29 mouse cellular contexts compared by ENCODE assay signal in the genomic region with DNA sequence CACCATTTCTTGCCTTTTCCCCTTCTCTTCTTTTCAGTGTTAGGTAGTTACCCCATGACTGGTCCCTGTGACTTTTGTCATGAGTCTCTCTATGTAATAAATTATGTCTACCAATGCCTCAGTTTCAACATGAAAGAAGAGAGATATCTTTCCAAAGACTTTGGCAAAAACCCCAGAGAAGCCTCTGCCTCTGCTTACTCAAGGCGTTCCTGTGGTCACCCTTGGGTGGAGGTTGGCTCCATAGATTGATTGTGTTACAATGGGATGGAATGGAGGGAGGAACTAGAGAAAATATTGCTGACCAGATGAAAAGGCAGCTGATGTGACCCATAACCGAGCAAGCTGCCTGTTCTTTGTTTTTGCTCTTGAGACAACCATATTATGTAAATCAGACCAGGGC. TPM values are rescaled to one million over a fixed set of nuclear protein-coding genes. Genes with fewer than 3 reads are reported as not detected.
DNase-seq lines count a peak whose midpoint lies in the region; ATAC-seq and TF ChIP-seq lines count a peak whose summit lies in the region.
"Had no signal": no experiment of that assay in that cellular context is flagged by ENCODE, and none has a peak within 500 bp of the region (broad histone marks: within the 10 kb centered on the region; RNA-seq: fewer than 3 reads in every experiment).

No protein-coding gene starts in this region.

- no peaks in the 10 kb centered on the region for H3K79me3 ChIP-seq in C2C12 (ENCODE audit: low read depth)

- intact Hi-C loops in gastrocnemius, adult 2 months (cut with DNase I), result no loop called here

- DNase-seq in 3T3-L1 (ENCODE audit: low read depth, low spot score) (peak; percentile 93), adipocyte (ENCODE audit: low spot score) (peak; percentile 30)
- no peak for DNase-seq in gastrocnemius, adult 2 months
- no peak for DNase-seq in midbrain, embryonic 14.5 days
- DNase-seq: adrenal gland, postnatal 10 days; cerebellum, adult 11 months; cerebellum, adult 2 months; cerebellum, adult 9-11 months; cerebellum, postnatal 25 days; gastrocnemius, postnatal 10 days; heart, adult 18-20 months; heart, postnatal 10 days; heart, postnatal 36 days had no signal

- no peak for TF ChIP-seq CTCF in C2C12 (IDR thresholded peaks at IDR 0.05; ENCODE audit: control insufficient read depth, insufficient read depth, insufficient read length)
- TF ChIP-seq CTCF in gastrocnemius, adult 2 months (IDR thresholded peaks at IDR 0.05), result no peak

- TF ChIP-seq POLR2A in myocyte (IDR thresholded peaks at IDR 0.05; ENCODE audit: insufficient read length, low read depth), result no peak

- no peak overlapping the region for H3K9ac ChIP-seq in midbrain, embryonic 14.5 days (replicated peaks; ENCODE audit: low read length)
- H3K9ac ChIP-seq: embryonic facial prominence, embryonic 12.5 days; embryonic facial prominence, embryonic 15.5 days; forebrain, embryonic 12.5 days; forebrain, embryonic 15.5 days; heart, embryonic 12.5 days; heart, embryonic 15.5 days; hindbrain, embryonic 13.5 days had no signal

- no peaks in the 10 kb centered on the region for H3K36me3 ChIP-seq in C2C12 (ENCODE audit: control insufficient read depth, insufficient read depth)
- no peaks in the 10 kb centered on the region for H3K36me3 ChIP-seq in myocyte (ENCODE audit: control insufficient read depth, insufficient read depth)
- no peaks in the 10 kb centered on the region for H3K36me3 ChIP-seq in midbrain, embryonic 14.5 days (ENCODE audit: control insufficient read depth, insufficient read depth, low read length)
- H3K36me3 ChIP-seq: embryonic facial prominence, embryonic 12.5 days; embryonic facial prominence, embryonic 15.5 days; forebrain, embryonic 12.5 days; forebrain, embryonic 15.5 days; G1E; heart, embryonic 12.5 days; heart, embryonic 15.5 days; hindbrain, embryonic 10.5 days; hindbrain, embryonic 13.5 days had no signal

- peak overlapping the region; percentile 66 for H3K4me2 ChIP-seq in myocyte (ENCODE audit: low read depth)
- no peak overlapping the region for H3K4me2 ChIP-seq in midbrain, embryonic 14.5 days (ENCODE audit: low read length)
- H3K4me2 ChIP-seq: embryonic facial prominence, embryonic 12.5 days; embryonic facial prominence, embryonic 15.5 days; forebrain, embryonic 12.5 days; forebrain, embryonic 15.5 days; heart, embryonic 12.5 days; heart, embryonic 15.5 days; hindbrain, embryonic 13.5 days had no signal

- H3ac ChIP-seq in C2C12 (ENCODE audit: control insufficient read depth, insufficient read length, low read depth) (no peak overlapping the region), myocyte (ENCODE audit: control insufficient read depth, insufficient read length) (no peak overlapping the region)

- no peak overlapping the region for H3K27ac ChIP-seq in gastrocnemius, adult 2 months
- H3K27ac ChIP-seq in midbrain, embryonic 14.5 days (replicated peaks; ENCODE audit: low read depth, low read length), result no peak overlapping the region
- H3K27ac ChIP-seq: embryonic facial prominence, embryonic 12.5 days; embryonic facial prominence, embryonic 15.5 days; forebrain, embryonic 12.5 days; forebrain, embryonic 15.5 days; heart, embryonic 15.5 days; hindbrain, embryonic 10.5 days; hindbrain, embryonic 13.5 days; hindbrain, postnatal 0 days had no signal

- H3K4me3 ChIP-seq in C2C12 (ENCODE audit: insufficient read depth, poor library complexity, severe bottlenecking), result no peak overlapping the region
- no peak overlapping the region for H3K4me3 ChIP-seq in myocyte
- no peak overlapping the region for H3K4me3 ChIP-seq in gastrocnemius, adult 2 months
- no peak overlapping the region for H3K4me3 ChIP-seq in midbrain, embryonic 14.5 days (replicated peaks; ENCODE audit: low read depth, low read length)
- H3K4me3 ChIP-seq: embryonic facial prominence, embryonic 12.5 days; embryonic facial prominence, embryonic 15.5 days; forebrain, embryonic 12.5 days; forebrain, embryonic 15.5 days; heart, embryonic 12.5 days; heart, embryonic 15.5 days; hindbrain, embryonic 10.5 days; hindbrain, embryonic 13.5 days had no signal

- H3K4me1 ChIP-seq in midbrain, embryonic 14.5 days (ENCODE audit: control insufficient read depth, insufficient read depth, low read length), result no peaks in the 10 kb centered on the region
- H3K4me1 ChIP-seq: embryonic facial prominence, embryonic 12.5 days; embryonic facial prominence, embryonic 15.5 days; forebrain, embryonic 12.5 days; forebrain, embryonic 15.5 days; heart, embryonic 12.5 days; heart, embryonic 15.5 days; hindbrain, embryonic 10.5 days; hindbrain, embryonic 13.5 days had no signal

- no peak for ATAC-seq in midbrain, embryonic 14.5 days (ENCODE audit: low FRiP score, low TSS enrichment)
- ATAC-seq: activated CD4-positive, CD25-positive, alpha-beta regulatory T cell, adult 4 months; forebrain, embryonic 15.5 days; hindbrain, postnatal 0 days; inflammation-experienced regulatory T-cells, adult 6 months; intestine, embryonic 16.5 days had no signal

- WGBS in midbrain, embryonic 14.5 days, result 76% methylated on average over 2 of the region's 2 CpGs

- H3K9me3 ChIP-seq in midbrain, embryonic 14.5 days (ENCODE audit: control insufficient read depth, low read length), result no peaks in the 10 kb centered on the region
- H3K9me3 ChIP-seq: embryonic facial prominence, embryonic 15.5 days; forebrain, embryonic 12.5 days; forebrain, embryonic 15.5 days; G1E; heart, embryonic 15.5 days; hindbrain, embryonic 13.5 days had no signal

- H3K27me3 ChIP-seq in C2C12 (ENCODE audit: control insufficient read depth, insufficient read depth, insufficient read length) (no peaks in the 10 kb centered on the region), myocyte (ENCODE audit: control insufficient read depth, insufficient read depth, insufficient read length) (no peaks in the 10 kb centered on the region)
- no peaks in the 10 kb centered on the region for H3K27me3 ChIP-seq in midbrain, embryonic 14.5 days (ENCODE audit: control insufficient read depth, insufficient read depth, low read length)
- H3K27me3 ChIP-seq: CH12.LX; embryonic facial prominence, embryonic 12.5 days; embryonic facial prominence, embryonic 15.5 days; forebrain, embryonic 12.5 days; forebrain, embryonic 15.5 days; heart, embryonic 12.5 days; heart, embryonic 15.5 days; hindbrain, embryonic 13.5 days had no signal

- H3K79me2 ChIP-seq in C2C12 (ENCODE audit: control insufficient read depth, insufficient read depth) (no peaks in the 10 kb centered on the region), myocyte (ENCODE audit: control insufficient read depth, insufficient read depth) (no peaks in the 10 kb centered on the region)

TF ChIP-seq in C2C12, 6 proteins besides CTCF, POLR2A, EP300 and RAD21:
- TF ChIP-seq MYOG (IDR thresholded peaks at IDR 0.05; ENCODE audit: control insufficient read depth, extremely low read depth, insufficient read length) (no peak), CEBPB (IDR thresholded peaks at IDR 0.05; ENCODE audit: low read depth) (peak; percentile 25)

TF ChIP-seq in myocyte, 11 proteins besides CTCF, POLR2A, EP300 and RAD21:
- TF ChIP-seq CEBPB (IDR thresholded peaks at IDR 0.05; ENCODE audit: insufficient read depth, poor library complexity, severe bottlenecking) (0 out of 2 replicates have a peak, but pooled peaks have one; percentile 44), SRF (IDR thresholded peaks at IDR 0.05; ENCODE audit: control insufficient read depth, insufficient read length, low read depth) (no peak)

RNA-seq across cellular contexts. Expression of gene Arl8b, which starts 59.7 kb away (rescaled TPM):
- 22.1 TPM for polyA plus RNA-seq in C2C12 (2012; fragmentation: generic; extraction: Trizol)
- polyA plus RNA-seq in myocyte (2012; fragmentation: generic; extraction: Trizol), result 41.2 TPM
- total RNA-seq in gastrocnemius, adult 2 months (2021), result 100 to 1,000 TPM; 110 to 120 TPM
- polyA plus RNA-seq in midbrain, embryonic 14.5 days (2014; fragmentation: Nextera tagmentation; extraction: Ambion mirVana), result 98.8 and 113 TPM in 2 replicates

Comparison
In these comparisons a context has a peak if more than half of its experiments do, and no peak if none do; other contexts are left out.
1. DNase-seq: peak in 3T3-L1 (single experiment) and adipocyte (single experiment); none in gastrocnemius, adult 2 months (single experiment) and midbrain, embryonic 14.5 days (single experiment).